Mouse (Mus musculus): ENCODE data around the gene Rxrb.

DNA sequence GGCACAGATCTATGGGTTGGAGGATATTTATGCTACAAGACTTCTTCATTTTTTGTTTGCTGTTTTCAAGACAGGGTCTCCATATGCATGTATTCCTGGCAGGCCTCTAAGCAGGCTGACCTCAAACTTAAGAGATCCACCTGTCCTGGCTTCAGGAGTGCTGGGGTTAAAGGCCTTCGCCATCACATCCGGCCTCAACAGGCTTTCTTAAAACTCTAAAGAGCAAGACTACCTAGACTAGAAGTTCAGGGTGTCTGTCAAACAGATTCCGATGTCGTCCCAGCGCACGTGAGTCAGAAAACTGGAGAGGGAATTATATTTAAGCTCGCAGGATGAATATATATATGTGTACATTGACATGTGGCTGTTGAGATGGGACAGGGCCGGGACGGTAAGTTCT lies 7.9 kb upstream of the Rxrb start:
- TF ChIP-seq CTCF (IDR thresholded peaks at IDR 0.05) = no peak
- TF ChIP-seq EP300 (IDR thresholded peaks at IDR 0.05) = no peak

All from lung, postnatal 0 days (tissue).